Mouse (Mus musculus) B cell, adult 2 months (primary cell): ENCODE data around the gene Parg.

Experiments used
- DNase-seq, 2 experiments: peaks; one replicate each; pipeline ENCODE4 v3.0.0; 2022

Gene Parg

GRCm38 (mm10) chr14:32179393-32180195 is 22.2 kb upstream of the Parg start:
- no peak for DNase-seq

DNA sequence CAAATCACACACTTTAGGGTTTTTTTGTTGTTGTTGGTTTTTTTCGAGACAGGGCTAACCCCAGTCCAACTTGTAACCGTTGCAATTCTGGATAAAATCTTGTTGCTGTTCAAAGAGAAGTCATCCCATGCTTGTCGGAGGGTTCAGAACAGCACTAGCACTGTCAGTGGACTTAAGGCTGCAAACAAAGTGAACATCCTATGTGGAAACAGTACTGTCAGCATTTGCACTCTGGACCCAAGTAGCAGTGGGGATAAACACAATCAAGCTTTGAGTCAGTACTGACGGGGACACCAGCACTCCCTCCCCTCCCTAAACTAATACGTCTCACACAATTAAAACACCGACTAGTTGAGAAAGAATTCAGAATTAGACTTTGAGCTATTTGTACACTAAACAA is 20.9 kb upstream of the Parg start:
- DNase-seq, result no peak

GRCm38 (mm10) chr14:32183846-32184245 is 17.9 kb upstream of the Parg start:
- no peak for DNase-seq

DNA sequence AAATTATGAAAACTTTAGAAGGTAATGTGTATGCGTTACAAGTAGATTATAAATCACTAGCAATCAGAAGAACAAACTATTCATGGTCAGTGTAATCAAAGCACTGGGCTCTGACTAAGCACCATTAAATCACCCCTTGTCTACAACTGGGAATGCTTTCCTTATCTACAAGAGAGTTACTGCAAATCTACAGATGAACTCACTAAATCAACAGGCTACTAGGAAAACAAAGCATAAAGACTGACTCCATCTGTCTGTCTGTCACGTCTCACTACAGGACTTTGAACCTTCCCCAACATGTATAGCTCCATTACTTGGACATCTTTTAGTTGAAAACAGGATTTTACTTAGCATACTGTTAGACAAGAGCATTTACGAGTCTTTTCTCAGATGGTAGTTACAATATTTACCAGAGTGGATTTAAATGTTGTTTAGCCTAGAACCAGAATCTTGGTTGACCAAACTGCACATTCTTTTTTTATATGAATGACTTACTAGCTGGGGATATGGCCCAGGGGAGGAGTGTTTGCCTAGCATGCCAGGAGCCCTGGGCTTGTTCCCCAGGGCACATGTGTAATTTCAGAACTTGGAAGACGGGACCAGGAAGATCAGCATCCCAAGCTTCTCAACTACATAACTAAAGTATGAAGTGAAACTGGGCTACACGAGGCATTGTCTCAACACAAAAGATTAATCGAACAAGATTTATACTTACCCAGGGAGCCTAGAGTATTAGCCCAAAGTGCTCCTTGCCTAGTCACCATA is 10.9 kb upstream of the Parg start:
- DNase-seq, result no peak

DNA sequence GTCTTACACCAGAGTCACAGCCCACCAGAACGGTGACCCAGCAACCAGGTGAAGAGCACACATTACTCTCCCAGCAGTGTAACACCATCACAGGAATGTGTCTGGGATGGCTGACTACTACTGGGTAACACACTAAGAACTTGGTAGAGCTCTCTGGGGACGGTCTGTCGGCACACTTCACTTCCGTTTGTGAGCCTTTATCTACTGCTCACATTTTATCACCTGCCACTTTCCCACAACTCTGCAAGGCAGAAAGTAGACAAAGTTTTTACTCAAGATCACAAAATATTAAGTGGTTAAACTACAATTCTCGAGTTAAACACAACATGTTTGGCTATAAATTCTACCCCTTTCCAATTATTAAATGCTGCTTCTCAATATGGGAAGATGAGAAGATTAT is 9.8 kb upstream of the Parg start:
- DNase-seq, result no peak

DNA sequence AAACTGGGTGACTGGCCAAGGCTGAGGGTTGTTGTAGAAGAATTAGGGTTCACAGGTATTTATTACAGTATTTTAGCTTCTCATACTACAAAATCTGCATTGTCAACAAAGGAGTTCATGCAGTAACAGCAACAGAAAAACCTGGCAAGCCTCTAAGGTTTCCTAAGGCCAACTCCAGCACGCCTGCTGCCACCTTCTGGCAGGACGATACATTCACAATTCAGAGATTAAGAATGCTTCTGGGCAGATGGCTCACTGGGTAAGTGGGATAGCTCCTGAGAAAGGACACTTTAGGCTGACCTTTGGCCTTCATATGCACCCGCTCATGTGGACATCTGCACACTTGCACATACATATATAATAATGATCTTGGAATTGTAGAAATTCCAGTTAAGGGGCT is 9.3 kb upstream of the Parg start:
- peak; percentile 60 for DNase-seq

- DNase-seq, result peak in 1 of 2 experiments; percentile 12
Measured at GRCm38 (mm10) chr14:32193557-32193956, 8.2 kb upstream of the Parg start.

DNA sequence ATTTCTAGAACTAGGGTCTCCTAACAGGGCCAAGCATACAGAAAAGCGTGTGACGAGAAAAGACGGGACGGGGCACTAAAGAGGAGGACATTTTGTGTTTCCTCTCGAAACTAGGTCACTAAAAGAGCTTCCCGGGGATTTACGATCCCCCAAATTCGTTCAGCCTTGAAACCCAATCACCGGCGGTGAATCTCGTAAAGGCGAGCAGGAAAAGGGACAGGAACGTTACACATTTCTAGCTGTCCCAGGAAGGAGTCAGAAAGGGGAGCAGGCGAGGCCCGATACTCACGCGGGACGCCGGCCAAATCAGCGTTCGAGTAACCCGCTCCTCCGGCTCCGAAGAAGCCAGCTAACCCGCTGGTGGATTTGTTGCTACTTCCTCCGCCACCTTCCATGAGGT is 395 bp upstream of the Parg start:
- DNase-seq, result no peak

- DNase-seq, result no peak
Measured at GRCm38 (mm10) chr14:32226601-32227000, 24.9 kb downstream of the Parg start.

DNA sequence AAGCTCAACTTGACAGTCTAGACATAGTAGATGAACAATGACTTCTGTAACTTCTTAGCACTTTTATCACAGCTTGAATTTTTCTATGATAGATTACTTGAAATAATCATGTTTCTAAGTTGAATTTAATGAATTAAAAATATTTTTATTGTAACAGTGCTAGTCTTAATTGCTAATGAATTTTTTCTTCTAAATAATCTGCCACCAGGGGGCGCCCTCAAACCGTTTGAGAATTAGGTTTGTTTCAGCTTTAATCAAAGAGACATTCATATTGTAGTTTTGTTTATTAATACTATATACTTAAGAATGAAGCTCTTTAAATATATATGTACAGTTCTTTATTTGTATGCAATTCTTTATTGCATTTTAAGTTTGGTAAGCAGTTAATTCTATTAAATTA is 27.2 kb downstream of the Parg start:
- peak; percentile 76 to 81 for DNase-seq

GRCm38 (mm10) chr14:32242401-32242800 is 40.7 kb downstream of the Parg start:
- DNase-seq, result no peak

- DNase-seq, result no peak
Measured at GRCm38 (mm10) chr14:32246019-32246418, 44.3 kb downstream of the Parg start.

- no peak for DNase-seq
Measured at GRCm38 (mm10) chr14:32249616-32250015, 47.9 kb downstream of the Parg start.

- no peak for DNase-seq
Measured at GRCm38 (mm10) chr14:32260830-32261229, 59.1 kb downstream of the Parg start.

GRCm38 (mm10) chr14:32261741-32262140 is 60.0 kb downstream of the Parg start:
- DNase-seq, result no peak

DNA sequence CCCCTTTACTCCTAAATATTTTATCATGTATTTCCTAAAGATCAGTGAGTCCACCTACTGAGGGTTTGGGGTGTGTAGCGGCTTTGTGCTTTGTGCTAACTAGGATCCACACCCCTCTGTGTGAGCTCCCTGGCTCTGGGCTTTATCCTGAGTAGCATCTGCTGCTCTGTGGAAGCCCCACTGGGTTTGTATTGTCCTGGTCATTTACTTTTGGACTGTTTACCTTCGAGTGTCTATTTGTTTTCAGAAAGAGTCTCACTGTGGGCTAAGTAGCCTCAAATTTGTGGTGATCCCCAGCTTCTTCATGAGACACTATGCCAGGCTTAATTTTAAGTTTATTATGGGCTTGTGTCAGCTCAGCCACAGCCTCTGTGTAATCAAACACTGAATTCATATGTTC is 67.2 kb downstream of the Parg start:
- DNase-seq, result no peak

GRCm38 (mm10) chr14:32269589-32269988 is 67.8 kb downstream of the Parg start:
- no peak for DNase-seq

GRCm38 (mm10) chr14:32301622-32302021 is 99.9 kb downstream of the Parg start:
- DNase-seq, result no peak

DNA sequence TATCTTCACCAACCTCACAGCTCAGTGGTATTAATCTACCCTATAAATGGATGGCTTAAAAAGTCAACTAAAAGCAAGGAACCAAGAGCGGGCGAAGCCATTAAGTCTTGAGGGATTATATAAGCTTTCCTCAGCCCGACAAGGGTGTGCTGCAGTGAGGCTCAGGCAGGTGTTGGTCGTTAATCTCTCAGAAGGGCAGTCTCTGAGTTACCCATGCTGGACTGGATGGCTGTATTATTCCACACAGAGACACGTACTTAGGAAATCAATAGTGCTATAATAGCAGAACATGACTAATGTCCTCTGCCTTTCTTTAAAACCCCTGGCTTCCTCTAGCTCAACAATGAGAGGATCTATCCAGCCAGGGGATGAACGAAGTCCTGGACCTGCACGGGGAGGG is 100.7 kb downstream of the Parg start:
- DNase-seq, result no peak

DNA sequence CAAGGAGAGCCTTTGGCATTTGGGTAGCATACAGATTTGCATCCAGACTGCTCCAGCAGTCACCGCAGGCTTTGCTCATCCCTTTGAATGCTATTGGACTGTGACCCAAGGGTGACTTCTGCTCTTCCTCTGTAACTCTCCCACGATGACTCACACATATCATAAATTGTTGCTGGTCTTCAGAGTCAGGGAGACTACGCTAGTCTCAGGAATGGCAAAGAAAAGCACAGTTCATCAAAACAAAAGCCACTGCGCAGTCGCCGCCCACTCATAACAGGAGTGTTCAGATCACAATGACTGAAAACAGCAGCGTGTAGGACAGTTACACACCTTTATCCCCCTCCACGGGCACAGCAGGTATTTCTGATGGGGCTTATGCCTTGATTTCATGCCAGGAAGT is 103.2 kb downstream of the Parg start:
- no peak for DNase-seq

DNA sequence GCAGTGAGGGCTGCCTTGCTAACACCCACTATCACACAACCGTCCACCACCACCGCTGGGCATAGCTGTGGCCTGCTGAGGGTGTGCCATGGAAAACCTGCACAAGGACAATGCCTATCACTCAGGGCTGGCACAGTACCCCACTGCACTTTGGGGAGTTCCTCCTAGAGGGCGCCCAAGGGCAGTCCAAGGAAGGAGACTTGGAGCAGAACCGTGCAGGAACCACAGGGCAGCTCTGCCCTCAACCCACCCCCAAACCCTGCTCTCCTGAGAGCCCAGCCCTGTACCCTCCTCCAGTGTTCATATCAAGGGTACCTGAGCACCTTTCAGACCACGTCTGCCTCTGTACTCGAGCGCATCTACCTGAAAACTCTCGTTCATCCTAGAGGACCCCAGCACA is 108.1 kb downstream of the Parg start:
- DNase-seq, result peak; percentile 12 to 21

GRCm38 (mm10) chr14:32311381-32312035 is 109.8 kb downstream of the Parg start:
- no peak for DNase-seq

DNA sequence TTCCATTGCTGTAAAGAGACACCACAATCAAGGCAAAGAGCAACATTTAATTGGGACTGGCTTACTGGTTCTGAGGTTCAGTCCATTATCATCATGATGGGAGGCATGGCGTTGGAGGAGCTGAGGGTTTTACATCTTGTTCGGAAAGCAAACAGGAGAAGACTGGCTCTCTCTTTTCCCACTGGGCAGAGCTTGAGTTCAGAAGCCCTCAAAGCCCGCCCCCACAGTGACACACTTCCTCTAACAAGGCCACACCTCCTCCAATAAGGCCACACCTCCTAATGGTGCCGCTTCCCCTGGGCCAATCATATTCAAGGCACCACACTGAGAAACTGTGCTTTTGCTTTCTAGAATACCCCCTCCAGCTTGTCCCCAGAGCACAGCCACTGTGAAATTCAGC is 116.1 kb downstream of the Parg start:
- peak; percentile 39 to 43 for DNase-seq
